Mouse (Mus musculus) heart, adult 11 months (tissue): ENCODE results near the gene Olfr1462.
A peak's percentile ranks its signal among the peaks of the same experiment; 100 is the strongest.

Experiments used
- DNase-seq: peaks from one replicate; pipeline ENCODE4 v3.0.0; 2022

The Olfr1462 gene

DNA sequence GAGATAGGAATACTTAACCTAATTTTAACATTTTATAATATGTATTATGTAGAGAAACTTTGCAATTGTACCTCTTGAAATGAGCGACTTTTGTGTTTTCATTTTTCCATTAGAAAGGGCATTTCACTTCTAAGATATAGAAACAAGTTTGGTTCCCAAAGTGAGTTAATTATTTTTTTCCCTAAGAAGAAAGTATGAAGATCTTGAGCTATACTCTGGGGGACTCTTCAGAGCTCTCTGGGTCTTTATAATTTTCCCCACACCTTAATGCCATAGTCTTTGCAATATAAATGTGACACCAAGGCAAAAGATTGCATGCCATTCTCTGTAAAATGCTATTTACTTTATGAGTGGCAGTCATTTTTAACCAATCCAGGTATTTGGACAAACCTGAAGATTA, at the start of gene Olfr1462:
Olfr1462 (plus strand) TSS at position 301 of the 400 bp plus-strand sequence.
- DNase-seq = no peak

DNA sequence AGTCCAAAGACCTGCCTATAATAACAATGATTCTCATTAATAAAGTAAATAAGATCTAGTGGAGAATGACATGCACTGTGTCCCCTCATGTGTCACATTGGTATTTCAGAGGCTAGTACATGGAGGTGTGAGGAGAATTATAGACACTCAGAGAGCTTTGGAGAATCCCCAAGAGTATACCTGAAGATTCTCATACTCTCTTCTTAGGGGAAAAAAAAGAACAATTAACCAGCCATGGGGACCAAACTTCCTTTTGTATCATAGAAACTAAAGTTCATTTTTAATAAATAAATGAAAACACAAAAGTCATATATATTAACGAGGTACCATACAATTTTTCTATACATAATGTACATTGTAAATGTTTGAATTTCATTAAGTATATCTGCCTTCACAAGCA, 36.1 kb upstream of the Olfr1462 start, which contains the start of gene Olfr1459:
Olfr1459 (minus strand) TSS at position 101 of the 400 bp plus-strand sequence.
- DNase-seq = no peak

DNA sequence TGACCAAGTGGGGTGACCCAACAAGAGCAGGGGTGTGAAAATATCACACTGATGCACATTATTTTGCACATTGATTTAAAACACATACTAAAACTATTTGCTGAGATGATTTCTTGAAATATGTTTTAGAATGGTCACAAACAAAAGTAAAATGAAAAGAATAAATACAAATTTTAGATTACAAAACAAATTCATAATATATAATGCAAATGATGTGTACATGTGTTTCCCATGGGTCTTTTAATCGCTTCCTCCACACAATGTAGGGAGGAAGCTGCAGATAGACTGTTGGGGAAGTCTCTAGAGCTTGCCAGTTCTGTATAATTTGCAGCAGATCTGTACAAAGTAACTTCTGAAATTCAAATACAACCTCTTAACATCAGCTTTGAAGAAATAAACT, 22.8 kb upstream of the Olfr1462 start, which contains the start of gene Olfr1461:
Olfr1461 (plus strand) TSS at position 301 of the 400 bp plus-strand sequence.
- DNase-seq = no peak

DNA sequence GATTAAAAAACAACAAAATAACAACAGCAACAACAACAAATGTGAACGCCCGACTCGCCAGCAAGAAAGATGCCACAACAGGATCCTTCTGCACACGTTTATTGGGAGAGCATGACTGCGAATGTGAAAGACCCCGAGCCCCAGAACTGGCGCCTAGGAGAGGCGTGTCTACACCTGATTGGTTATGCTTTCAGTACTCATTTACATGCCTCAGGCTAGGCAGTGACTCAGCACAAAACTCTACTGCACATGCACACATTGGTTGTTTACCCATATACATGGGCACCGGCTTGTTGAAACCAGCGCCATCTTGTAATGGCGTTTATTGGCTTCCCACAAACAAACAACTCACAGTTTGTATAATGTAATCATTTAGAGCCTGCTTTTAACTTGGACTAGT, 36.1 kb downstream of the Olfr1462 start:
- DNase-seq = peak; percentile 84

DNA sequence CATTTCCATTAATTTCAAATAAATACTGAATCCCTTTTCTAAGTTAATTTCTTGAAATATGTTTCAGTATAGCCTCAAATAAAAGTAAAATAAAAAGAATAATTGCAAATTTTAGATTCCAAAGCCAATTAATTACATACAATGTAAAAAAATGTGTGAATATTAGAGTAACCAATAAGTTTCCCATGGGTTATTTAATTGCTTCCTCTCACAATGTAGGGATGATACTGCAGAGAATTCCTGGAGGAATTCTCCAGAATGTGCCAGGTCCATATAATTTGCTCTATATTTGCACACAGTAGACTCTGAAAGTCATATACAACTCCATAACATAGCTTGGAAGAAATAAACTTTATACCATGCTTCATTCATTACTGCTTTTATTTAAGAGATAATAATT, 45.5 kb downstream of the Olfr1462 start, which contains the start of gene Olfr1463:
Olfr1463 (plus strand) TSS at position 301 of the 400 bp plus-strand sequence.
- no peak for DNase-seq
